Mouse (Mus musculus): Measurements from ENCODE around the gene A130010J15Rik. TPM values are rescaled to one million over a fixed set of nuclear protein-coding genes. Genes with fewer than 3 reads are reported as not detected.
A peak's percentile ranks its signal among the peaks of the same experiment; 100 is the strongest.

The A130010J15Rik gene
- polyA plus RNA-seq, 1 experiment from 2014 or later, result 14.9 TPM

GRCm38 (mm10) chr1:193160317-193161032, 7.4 kb upstream of the A130010J15Rik start:
- H3K9ac ChIP-seq (ENCODE audit: low read length), result peak overlapping the region; percentile 38; the same call in 1 of the 2 replicates
- H3K4me1 ChIP-seq (ENCODE audit: control insufficient read depth, insufficient read depth, low read length), result 0 out of 2 replicates have a peak, but pooled peaks cover 2% of the 10 kb centered on the region
- H3K27ac ChIP-seq (ENCODE audit: low read depth, low read length), result no peak overlapping the region
- H3K9me3 ChIP-seq (ENCODE audit: control insufficient read depth, low read length), result no peaks in the 10 kb centered on the region
- ATAC-seq (ENCODE audit: low FRiP score), result peak; percentile 76
- H3K4me2 ChIP-seq, result peak overlapping the region; percentile 42
- H3K36me3 ChIP-seq (ENCODE audit: control insufficient read depth, insufficient read depth, low read length), result no peaks in the 10 kb centered on the region
- peak; percentile 96 for DNase-seq (ENCODE audit: low spot score, missing footprints)
- no peaks in the 10 kb centered on the region for H3K27me3 ChIP-seq (ENCODE audit: control insufficient read depth, insufficient read depth, low read length)
- WGBS, result 16% methylated on average over 18 of the region's 18 CpGs
- no peak overlapping the region for H3K4me3 ChIP-seq (ENCODE audit: low read depth, low read length)

GRCm38 (mm10) chr1:193169228-193169627, 1.4 kb downstream of the A130010J15Rik start:
- no peaks in the 10 kb centered on the region for H3K9me3 ChIP-seq (ENCODE audit: control insufficient read depth, low read length)
- H3K4me2 ChIP-seq, result no peak overlapping the region
- DNase-seq (ENCODE audit: low spot score, missing footprints) (no peak), ATAC-seq (ENCODE audit: low FRiP score) (no peak)
- H3K27ac ChIP-seq (ENCODE audit: low read depth, low read length), result no peak overlapping the region
- H3K36me3 ChIP-seq (ENCODE audit: control insufficient read depth, insufficient read depth, low read length), result no peaks in the 10 kb centered on the region
- H3K27me3 ChIP-seq (ENCODE audit: control insufficient read depth, insufficient read depth, low read length), result no peaks in the 10 kb centered on the region
- peaks cover 5% of the 10 kb centered on the region; the same call in 1 of the 2 replicates for H3K4me1 ChIP-seq (ENCODE audit: control insufficient read depth, insufficient read depth, low read length)
- H3K9ac ChIP-seq (ENCODE audit: low read length), result no peak overlapping the region
- 88% methylated on average over 7 of the region's 7 CpGs for WGBS
- H3K4me3 ChIP-seq (ENCODE audit: low read depth, low read length), result no peak overlapping the region

GRCm38 (mm10) chr1:193169856-193170255, 2.0 kb downstream of the A130010J15Rik start:
- 91% methylated on average over 2 of the region's 2 CpGs for WGBS
- no peak for ATAC-seq (ENCODE audit: low FRiP score)
- H3K4me2 ChIP-seq, result no peak overlapping the region

GRCm38 (mm10) chr1:193172991-193173809, 5.4 kb downstream of the A130010J15Rik start:
- DNase-seq (ENCODE audit: low spot score, missing footprints) (peak; percentile 99), ATAC-seq (ENCODE audit: low FRiP score) (peak; percentile 100)
- no peaks in the 10 kb centered on the region for H3K27me3 ChIP-seq (ENCODE audit: control insufficient read depth, insufficient read depth, low read length)
- peak overlapping the region; percentile 75 for H3K4me2 ChIP-seq
- no peaks in the 10 kb centered on the region for H3K9me3 ChIP-seq (ENCODE audit: control insufficient read depth, low read length)
- no peaks in the 10 kb centered on the region for H3K36me3 ChIP-seq (ENCODE audit: control insufficient read depth, insufficient read depth, low read length)
- WGBS, result 1% methylated on average over 48 of the region's 48 CpGs
- peak overlapping the region; percentile 73 for H3K9ac ChIP-seq (ENCODE audit: low read length)
- peak overlapping the region; percentile 60 for H3K4me3 ChIP-seq (ENCODE audit: low read depth, low read length)
- peaks cover 5% of the 10 kb centered on the region; the same call in 1 of the 2 replicates for H3K4me1 ChIP-seq (ENCODE audit: control insufficient read depth, insufficient read depth, low read length)
- no peak overlapping the region for H3K27ac ChIP-seq (ENCODE audit: low read depth, low read length)

More at GRCm38 (mm10) chr1:193169856-193170255, 2.0 kb downstream of the A130010J15Rik start:
- DNase-seq (ENCODE audit: low spot score, missing footprints), result no peak
- no peaks in the 10 kb centered on the region for H3K9me3 ChIP-seq (ENCODE audit: control insufficient read depth, low read length)
- H3K4me3 ChIP-seq (ENCODE audit: low read depth, low read length), result no peak overlapping the region
- no peak overlapping the region for H3K27ac ChIP-seq (ENCODE audit: low read depth, low read length)
- H3K9ac ChIP-seq (ENCODE audit: low read length), result no peak overlapping the region
- no peaks in the 10 kb centered on the region for H3K27me3 ChIP-seq (ENCODE audit: control insufficient read depth, insufficient read depth, low read length)
- peaks cover 5% of the 10 kb centered on the region; the same call in 1 of the 2 replicates for H3K4me1 ChIP-seq (ENCODE audit: control insufficient read depth, insufficient read depth, low read length)
- no peaks in the 10 kb centered on the region for H3K36me3 ChIP-seq (ENCODE audit: control insufficient read depth, insufficient read depth, low read length)

GRCm38 (mm10) chr1:193173810-193174129, 5.9 kb downstream of the A130010J15Rik start:
- H3K36me3 ChIP-seq (ENCODE audit: control insufficient read depth, insufficient read depth, low read length), result no peaks in the 10 kb centered on the region
- peak overlapping the region; percentile 61 for H3K4me2 ChIP-seq
- H3K9ac ChIP-seq (ENCODE audit: low read length), result peak overlapping the region; percentile 72
- no peaks in the 10 kb centered on the region for H3K9me3 ChIP-seq (ENCODE audit: control insufficient read depth, low read length)
- H3K4me3 ChIP-seq (ENCODE audit: low read depth, low read length), result peak overlapping the region; percentile 60
- peaks cover 5% of the 10 kb centered on the region; the same call in 1 of the 2 replicates for H3K4me1 ChIP-seq (ENCODE audit: control insufficient read depth, insufficient read depth, low read length)
- no peaks in the 10 kb centered on the region for H3K27me3 ChIP-seq (ENCODE audit: control insufficient read depth, insufficient read depth, low read length)
- 25% methylated on average over 9 of the region's 9 CpGs for WGBS
- H3K27ac ChIP-seq (ENCODE audit: low read depth, low read length), result no peak overlapping the region
- no peak for ATAC-seq (ENCODE audit: low FRiP score)
- DNase-seq (ENCODE audit: low spot score, missing footprints), result no peak

- Histone ChIP-seq H3K4me1 (ENCODE audit: control insufficient read depth, insufficient read depth, low read length) (peaks cover 5% of the 10 kb centered on the region; the same call in 1 of the 2 replicates), H3K9ac (ENCODE audit: low read length) (peak overlapping the region; percentile 72), H3K27ac (ENCODE audit: low read depth, low read length) (no peak overlapping the region), H3K4me3 (ENCODE audit: low read depth, low read length) (peak overlapping the region; percentile 60), H3K9me3 (ENCODE audit: control insufficient read depth, low read length) (no peaks in the 10 kb centered on the region), H3K27me3 (ENCODE audit: control insufficient read depth, insufficient read depth, low read length) (no peaks in the 10 kb centered on the region), H3K4me2 (peak overlapping the region; percentile 61), H3K36me3 (ENCODE audit: control insufficient read depth, insufficient read depth, low read length) (no peaks in the 10 kb centered on the region)
- WGBS, result 91% methylated on average over 13 of the region's 13 CpGs
- DNase-seq (ENCODE audit: low spot score, missing footprints) (no peak), ATAC-seq (ENCODE audit: low FRiP score) (no peak)
Measured at GRCm38 (mm10) chr1:193174143-193174733, 6.4 kb downstream of the A130010J15Rik start.

- Histone ChIP-seq H3K4me1 (ENCODE audit: control insufficient read depth, insufficient read depth, low read length) (no peaks in the 10 kb centered on the region), H3K9me3 (ENCODE audit: control insufficient read depth, low read length) (no peaks in the 10 kb centered on the region), H3K27ac (ENCODE audit: low read depth, low read length) (no peak overlapping the region), H3K4me3 (ENCODE audit: low read depth, low read length) (no peak overlapping the region), H3K9ac (ENCODE audit: low read length) (no peak overlapping the region), H3K36me3 (ENCODE audit: control insufficient read depth, insufficient read depth, low read length) (no peaks in the 10 kb centered on the region), H3K4me2 (no peak overlapping the region), H3K27me3 (ENCODE audit: control insufficient read depth, insufficient read depth, low read length) (no peaks in the 10 kb centered on the region)
- 83% methylated on average over 3 of the region's 3 CpGs for WGBS
- DNase-seq (ENCODE audit: low spot score, missing footprints), result no peak
- ATAC-seq (ENCODE audit: low FRiP score), result no peak
Measured at GRCm38 (mm10) chr1:193181104-193181503, 13.3 kb downstream of the A130010J15Rik start.

GRCm38 (mm10) chr1:193188257-193188656, 20.4 kb downstream of the A130010J15Rik start:
- ATAC-seq (ENCODE audit: low FRiP score) (no peak), DNase-seq (ENCODE audit: low spot score, missing footprints) (no peak)
- no peaks in the 10 kb centered on the region for H3K36me3 ChIP-seq (ENCODE audit: control insufficient read depth, insufficient read depth, low read length)
- H3K4me3 ChIP-seq (ENCODE audit: low read depth, low read length), result no peak overlapping the region
- WGBS, result 86% methylated on average over 6 of the region's 6 CpGs
- no peak overlapping the region for H3K4me2 ChIP-seq
- H3K27ac ChIP-seq (ENCODE audit: low read depth, low read length), result no peak overlapping the region
- H3K9me3 ChIP-seq (ENCODE audit: control insufficient read depth, low read length), result no peaks in the 10 kb centered on the region
- H3K27me3 ChIP-seq (ENCODE audit: control insufficient read depth, insufficient read depth, low read length), result no peaks in the 10 kb centered on the region
- no peak overlapping the region for H3K9ac ChIP-seq (ENCODE audit: low read length)
- peaks cover 7% of the 10 kb centered on the region for H3K4me1 ChIP-seq (ENCODE audit: control insufficient read depth, insufficient read depth, low read length)

All from midbrain, embryonic 11.5 days (tissue).